Mouse (Mus musculus): Measurements from ENCODE around the gene Mgll. TPM values are rescaled to one million over a fixed set of nuclear protein-coding genes. Genes with fewer than 3 reads are reported as not detected.
A peak's percentile ranks its signal among the peaks of the same experiment; 100 is the strongest.

Mgll gene
- polyA plus RNA-seq, 1 experiment from 2014 or later, result 38.6 TPM

DNA sequence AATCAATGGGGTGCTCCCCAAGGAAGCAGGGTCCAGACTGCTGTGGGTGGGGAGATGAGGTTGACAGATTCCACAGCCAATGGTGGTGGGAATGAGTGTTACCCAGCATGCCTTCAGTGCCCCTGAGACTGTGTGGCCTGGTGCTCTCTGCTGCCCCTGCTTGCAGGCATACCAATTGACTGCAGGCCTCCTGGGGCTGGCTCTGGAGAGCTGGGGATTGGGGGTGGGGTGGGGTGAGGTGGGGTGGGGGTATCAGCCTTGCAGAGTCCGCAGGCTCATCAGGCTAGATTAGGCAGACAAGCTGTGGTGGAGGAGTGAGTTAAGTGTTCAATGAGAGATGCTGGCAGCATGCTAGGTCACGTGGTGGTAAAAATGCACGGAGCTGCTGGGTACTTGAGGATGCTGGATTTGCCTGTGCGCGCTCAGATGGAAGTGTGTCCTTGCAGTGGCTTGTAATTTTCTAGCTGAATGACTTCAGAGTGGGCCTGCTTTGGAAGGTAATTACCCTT is 28.6 kb downstream of the Mgll start:
- no peaks in the 10 kb centered on the region for H3K9me3 ChIP-seq (replicated peaks)
- no peak overlapping the region for H3K9ac ChIP-seq
- no peak overlapping the region for H3K4me3 ChIP-seq (replicated peaks)
- H3K4me1 ChIP-seq, result peaks cover 65% of the 10 kb centered on the region
- WGBS, result 49% methylated on average over 5 of the region's 5 CpGs
- peak overlapping the region; percentile 79 for H3K27ac ChIP-seq
- no peaks in the 10 kb centered on the region for H3K36me3 ChIP-seq
- no peaks in the 10 kb centered on the region for H3K27me3 ChIP-seq
- ATAC-seq (replicated peaks; ENCODE audit: low FRiP score), result peak; percentile 53
- H3K4me2 ChIP-seq, result no peak overlapping the region

DNA sequence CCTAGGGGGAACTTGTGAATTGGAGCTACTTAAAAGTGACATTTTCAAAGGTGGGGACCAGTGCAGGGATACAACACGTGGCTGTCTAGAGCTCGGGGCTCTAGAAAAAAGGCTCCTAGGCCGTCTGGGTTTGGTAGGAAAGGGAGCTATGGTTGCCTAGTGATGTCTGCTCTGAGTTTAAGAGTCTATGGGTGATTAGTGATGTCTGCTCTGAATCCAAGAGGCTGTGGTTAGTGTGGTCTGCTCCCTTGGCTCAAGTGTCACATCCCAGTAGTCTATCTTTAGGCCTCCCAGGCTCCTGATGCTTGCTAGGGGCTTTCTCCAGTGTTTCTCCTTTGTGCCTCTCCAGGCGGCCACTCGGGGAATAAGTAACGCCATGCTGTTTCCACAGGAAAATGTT is 29.4 kb downstream of the Mgll start:
- H3K4me2 ChIP-seq, result no peak overlapping the region
- H3K4me1 ChIP-seq, result peaks cover 70% of the 10 kb centered on the region
- H3K4me3 ChIP-seq (replicated peaks), result no peak overlapping the region
- no peak overlapping the region for H3K9ac ChIP-seq
- no peaks in the 10 kb centered on the region for H3K36me3 ChIP-seq
- H3K27ac ChIP-seq, result peak overlapping the region; percentile 79
- 65% methylated on average over 6 of the region's 6 CpGs for WGBS
- no peaks in the 10 kb centered on the region for H3K27me3 ChIP-seq
- H3K9me3 ChIP-seq (replicated peaks), result no peaks in the 10 kb centered on the region
- no peak for ATAC-seq (replicated peaks; ENCODE audit: low FRiP score)

DNA sequence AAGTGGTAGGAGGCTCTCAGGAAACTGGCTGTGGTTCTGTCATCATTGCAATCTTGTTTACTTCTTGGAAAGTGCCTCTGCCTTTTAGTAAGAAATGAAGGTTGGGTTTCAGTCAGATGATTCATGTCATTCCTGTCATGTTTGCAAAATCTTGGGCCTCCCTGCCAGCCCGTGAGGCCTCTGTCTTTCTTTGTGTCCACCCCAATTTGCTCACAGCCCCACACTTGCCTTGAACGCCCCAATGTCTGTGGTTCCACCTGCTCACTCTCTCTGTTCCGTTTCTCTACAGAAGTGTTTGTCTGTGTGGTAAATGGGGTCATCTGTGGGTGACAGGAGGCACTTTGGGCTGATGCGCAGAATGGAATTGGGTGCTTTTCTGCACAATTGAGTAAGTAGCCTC is 32.8 kb downstream of the Mgll start:
- no peak overlapping the region for H3K4me2 ChIP-seq
- no peak overlapping the region for H3K9ac ChIP-seq
- H3K36me3 ChIP-seq, result no peaks in the 10 kb centered on the region
- H3K9me3 ChIP-seq (replicated peaks), result no peaks in the 10 kb centered on the region
- no peak overlapping the region for H3K27ac ChIP-seq
- WGBS, result 81% methylated on average over 4 of the region's 4 CpGs
- ATAC-seq (replicated peaks; ENCODE audit: low FRiP score), result no peak
- H3K4me3 ChIP-seq (replicated peaks), result no peak overlapping the region
- H3K4me1 ChIP-seq, result peaks cover 69% of the 10 kb centered on the region
- no peaks in the 10 kb centered on the region for H3K27me3 ChIP-seq

GRCm38 (mm10) chr6:88758074-88758473 is 33.9 kb downstream of the Mgll start:
- H3K36me3 ChIP-seq, result no peaks in the 10 kb centered on the region
- no peaks in the 10 kb centered on the region for H3K9me3 ChIP-seq (replicated peaks)
- H3K4me3 ChIP-seq (replicated peaks), result no peak overlapping the region
- 0 out of 2 replicates have a peak, but pooled peaks have one; percentile 23 for ATAC-seq (replicated peaks; ENCODE audit: low FRiP score)
- H3K27me3 ChIP-seq, result no peaks in the 10 kb centered on the region
- H3K4me1 ChIP-seq, result peaks cover 62% of the 10 kb centered on the region
- 64% methylated on average over 8 of the region's 8 CpGs for WGBS
- no peak overlapping the region for H3K4me2 ChIP-seq
- H3K27ac ChIP-seq, result peak overlapping the region; percentile 11
- H3K9ac ChIP-seq, result no peak overlapping the region

DNA sequence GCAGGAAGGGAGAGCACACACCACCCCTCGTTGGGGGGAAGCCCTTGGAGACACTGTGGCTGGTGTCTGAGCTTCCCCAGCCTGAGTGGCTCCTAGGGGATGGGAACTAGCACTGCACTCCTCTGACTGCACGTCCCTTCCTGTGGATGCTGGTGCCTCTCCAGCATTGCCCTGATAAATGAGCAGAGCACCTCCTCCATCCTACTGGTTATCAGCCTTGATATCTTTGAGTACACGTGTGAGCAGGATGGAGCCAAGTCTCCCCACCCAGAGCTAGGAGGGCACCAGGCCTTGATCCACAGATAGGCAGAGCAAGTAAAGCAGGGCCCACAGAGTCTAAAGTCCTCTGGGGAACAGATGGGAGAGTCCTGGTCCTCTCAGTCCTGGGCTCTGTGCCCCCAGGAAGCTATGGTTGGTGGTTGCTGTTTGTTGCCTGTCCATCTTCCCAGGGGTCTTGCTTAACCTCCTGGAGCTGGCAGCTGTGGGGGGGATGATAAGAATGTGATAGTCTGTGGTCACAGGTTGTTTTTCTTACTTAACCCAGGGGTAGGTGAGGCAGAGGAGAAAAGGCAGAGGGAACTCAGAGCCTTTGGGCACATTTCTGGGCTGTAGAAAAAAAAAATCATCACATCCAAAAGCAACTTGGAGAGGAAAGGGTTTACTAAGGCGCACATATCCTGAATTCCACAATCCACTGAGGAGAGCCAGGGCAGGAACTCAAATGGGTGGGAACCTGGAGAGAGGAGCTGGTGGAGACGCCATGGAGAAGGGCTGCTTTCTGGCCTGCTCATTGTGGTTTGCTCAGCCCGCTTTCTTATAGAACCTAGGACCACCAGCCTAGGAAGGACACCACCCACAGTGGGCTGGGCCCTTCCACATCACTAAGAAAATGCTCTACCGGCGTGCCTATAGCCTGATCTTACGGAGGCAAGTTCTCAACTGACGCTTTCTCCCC is 34.6 kb downstream of the Mgll start:
- H3K4me1 ChIP-seq, result peaks cover 55% of the 10 kb centered on the region
- WGBS, result 66% methylated on average over 10 of the region's 10 CpGs
- ATAC-seq (replicated peaks; ENCODE audit: low FRiP score), result peak; percentile 61
- no peak overlapping the region for H3K4me2 ChIP-seq
- no peaks in the 10 kb centered on the region for H3K9me3 ChIP-seq (replicated peaks)
- H3K36me3 ChIP-seq, result no peaks in the 10 kb centered on the region
- H3K4me3 ChIP-seq (replicated peaks), result no peak overlapping the region
- peak overlapping the region; percentile 11 for H3K27ac ChIP-seq
- no peak overlapping the region for H3K9ac ChIP-seq
- H3K27me3 ChIP-seq, result no peaks in the 10 kb centered on the region

DNA sequence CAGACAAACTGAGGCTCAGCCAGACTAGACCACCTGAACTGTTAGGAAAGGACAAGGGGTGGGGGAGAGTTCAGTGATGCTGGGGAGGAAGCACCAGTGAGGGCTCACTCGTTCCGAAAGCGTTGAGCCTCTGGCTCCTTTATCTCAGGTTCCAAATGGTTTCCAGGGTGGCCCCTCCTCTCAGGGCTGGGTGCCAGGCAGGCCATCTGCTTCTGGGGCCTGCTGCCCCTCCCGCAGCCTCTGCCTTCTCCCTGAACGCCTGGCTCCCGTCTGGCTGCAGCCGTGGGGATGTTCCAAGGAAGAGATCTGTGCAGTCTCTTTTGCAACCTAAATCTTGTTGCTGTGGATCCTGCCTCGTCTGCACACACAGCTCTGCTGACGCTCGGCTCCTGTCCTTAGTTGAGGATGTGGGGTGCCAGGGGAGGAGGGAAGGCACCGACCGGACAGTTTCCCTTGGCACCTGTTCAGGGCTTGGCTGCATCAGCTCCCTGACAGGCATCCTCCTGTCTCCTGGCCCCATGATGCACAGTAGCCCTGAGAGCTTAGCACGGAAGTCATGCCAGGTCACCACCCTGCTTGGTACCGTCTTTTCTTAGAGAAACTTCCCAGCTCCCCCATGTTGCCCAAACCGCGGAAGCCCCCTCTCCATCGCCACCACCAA is 35.7 kb downstream of the Mgll start:
- H3K4me2 ChIP-seq, result no peak overlapping the region
- no peaks in the 10 kb centered on the region for H3K27me3 ChIP-seq
- H3K36me3 ChIP-seq, result no peaks in the 10 kb centered on the region
- H3K27ac ChIP-seq, result peak overlapping the region; percentile 27
- H3K4me1 ChIP-seq, result peaks cover 48% of the 10 kb centered on the region
- H3K9me3 ChIP-seq (replicated peaks), result no peaks in the 10 kb centered on the region
- no peak overlapping the region for H3K4me3 ChIP-seq (replicated peaks)
- 56% methylated on average over 17 of the region's 17 CpGs for WGBS
- H3K9ac ChIP-seq, result no peak overlapping the region
- peak; percentile 44; the same call in 1 of the 2 replicates for ATAC-seq (replicated peaks; ENCODE audit: low FRiP score)

GRCm38 (mm10) chr6:88760935-88761635 is 36.9 kb downstream of the Mgll start:
- Histone ChIP-seq H3K4me1 (peaks cover 42% of the 10 kb centered on the region), H3K4me2 (no peak overlapping the region), H3K27ac (no peak overlapping the region), H3K36me3 (no peaks in the 10 kb centered on the region), H3K27me3 (no peaks in the 10 kb centered on the region), H3K4me3 (replicated peaks) (no peak overlapping the region), H3K9ac (no peak overlapping the region), H3K9me3 (replicated peaks) (no peaks in the 10 kb centered on the region)
- no peak for ATAC-seq (replicated peaks; ENCODE audit: low FRiP score)
- WGBS, result 73% methylated on average over 17 of the region's 17 CpGs

- no peak for ATAC-seq (replicated peaks; ENCODE audit: low FRiP score)
- Histone ChIP-seq H3K9me3 (replicated peaks) (no peaks in the 10 kb centered on the region), H3K4me3 (replicated peaks) (no peak overlapping the region), H3K4me2 (no peak overlapping the region), H3K4me1 (peaks cover 40% of the 10 kb centered on the region), H3K9ac (no peak overlapping the region), H3K27ac (no peak overlapping the region), H3K36me3 (no peaks in the 10 kb centered on the region), H3K27me3 (no peaks in the 10 kb centered on the region)
- WGBS, result 67% methylated on average over 17 of the region's 17 CpGs
These were observed 37.6 kb downstream of the Mgll start for GRCm38 (mm10) chr6:88761684-88762439.

DNA sequence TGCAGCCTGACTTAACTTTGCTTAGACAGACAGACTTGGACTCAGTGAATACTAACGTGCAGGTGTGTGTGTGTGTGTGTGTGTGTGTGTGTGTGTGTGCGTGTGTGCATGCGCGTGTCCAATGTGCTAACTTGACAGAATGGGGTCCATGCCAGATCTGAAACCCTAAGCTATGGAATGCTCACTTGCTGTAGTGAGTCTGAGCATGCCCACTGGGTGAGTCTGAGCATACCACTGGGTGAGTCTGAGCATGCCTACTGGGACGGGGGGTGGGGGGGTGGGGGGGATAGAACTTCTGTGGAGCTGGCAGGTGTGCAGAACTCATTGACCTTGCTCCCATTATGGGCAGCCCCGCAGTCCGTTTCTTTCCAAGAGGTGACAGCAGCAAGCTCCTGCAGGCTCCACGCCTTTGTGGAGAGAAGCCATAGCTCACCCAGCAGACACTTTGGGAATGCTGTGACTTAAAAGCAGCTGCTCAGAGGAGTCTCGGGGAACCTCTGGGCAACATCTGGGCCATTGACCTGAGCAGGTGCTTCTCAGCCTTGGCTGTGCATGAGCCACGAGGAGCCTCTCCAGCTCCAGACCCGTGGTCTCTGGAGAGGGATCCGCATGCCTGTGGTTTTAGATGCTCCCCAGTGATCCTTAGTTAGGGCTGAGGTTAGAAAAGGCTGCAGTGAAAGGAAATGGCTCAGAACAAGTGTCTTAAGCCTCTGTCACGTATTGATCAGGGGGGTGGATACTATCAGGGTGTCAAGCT is 38.4 kb downstream of the Mgll start:
- WGBS, result 73% methylated on average over 13 of the region's 13 CpGs
- Histone ChIP-seq H3K4me1 (peaks cover 39% of the 10 kb centered on the region), H3K4me2 (no peak overlapping the region), H3K27ac (no peak overlapping the region), H3K9ac (no peak overlapping the region), H3K27me3 (no peaks in the 10 kb centered on the region), H3K36me3 (no peaks in the 10 kb centered on the region), H3K4me3 (replicated peaks) (no peak overlapping the region), H3K9me3 (replicated peaks) (no peaks in the 10 kb centered on the region)
- no peak for ATAC-seq (replicated peaks; ENCODE audit: low FRiP score)

- H3K9me3 ChIP-seq (replicated peaks), result no peaks in the 10 kb centered on the region
- no peak overlapping the region for H3K4me2 ChIP-seq
- H3K4me3 ChIP-seq (replicated peaks), result no peak overlapping the region
- H3K9ac ChIP-seq, result no peak overlapping the region
- H3K27ac ChIP-seq, result no peak overlapping the region
- H3K4me1 ChIP-seq, result peaks cover 30% of the 10 kb centered on the region
- 92% methylated on average over 3 of the region's 3 CpGs for WGBS
- no peaks in the 10 kb centered on the region for H3K27me3 ChIP-seq
- no peak for ATAC-seq (replicated peaks; ENCODE audit: low FRiP score)
- H3K36me3 ChIP-seq, result no peaks in the 10 kb centered on the region
These were observed 39.4 kb downstream of the Mgll start for GRCm38 (mm10) chr6:88763518-88764077.
